Mouse (Mus musculus): Measurements from ENCODE around the gene Hspa12a. TPM values are rescaled to one million over a fixed set of nuclear protein-coding genes. Genes with fewer than 3 reads are reported as not detected.
A peak's percentile ranks its signal among the peaks of the same experiment; 100 is the strongest.

Hspa12a gene
- polyA plus RNA-seq, 1 experiment from 2014 or later: 5.1 TPM

GRCm38 (mm10) chr19:58747498-58748000, 195.9 kb downstream of the Hspa12a start:
- ATAC-seq (ENCODE audit: insufficient number of reproducible peaks, insufficient read depth, low FRiP score, low TSS enrichment, low read depth): no peak
- H3K9ac ChIP-seq (replicated peaks): no peak overlapping the region
- no peak overlapping the region for H3K4me2 ChIP-seq

More at GRCm38 (mm10) chr19:58747498-58748000, 195.9 kb downstream of the Hspa12a start:
- H3K4me3 ChIP-seq (replicated peaks): no peak overlapping the region
- H3K27ac ChIP-seq: no peak overlapping the region
- H3K36me3 ChIP-seq: no peaks in the 10 kb centered on the region
- no peaks in the 10 kb centered on the region; the same call in none of the 2 replicates for H3K27me3 ChIP-seq
- no peaks in the 10 kb centered on the region for H3K9me3 ChIP-seq
- H3K4me1 ChIP-seq (replicated peaks): no peaks in the 10 kb centered on the region
- 92% methylated on average over 9 of the region's 9 CpGs for WGBS

Small RNAs within 50 kb of the gene (microRNA-seq; reads per million reads assigned to microRNA genes)
- 5.3 reads per million, percentile 16 among the genes with 10 or more reads in this experiment for gene Mir3086

Other genes with a start within 250 kb of the Hspa12a start
- gene Pnliprp1, start 214.8 kb downstream of the Hspa12a start, polyA plus RNA-seq (2016; fragmentation: Nextera tagmentation; extraction: Ambion mirVana): not detected in 2 replicates
- gene Pnliprp2, start 183.9 kb downstream of the Hspa12a start, polyA plus RNA-seq (2016; fragmentation: Nextera tagmentation; extraction: Ambion mirVana): 0.18 TPM in 1 of 2 replicates, not detected in the other
- not detected in 2 replicates for gene 1700019N19Rik, start 149.2 kb downstream of the Hspa12a start, polyA plus RNA-seq (2016; fragmentation: Nextera tagmentation; extraction: Ambion mirVana)
- gene Eno4, start 229 bp downstream of the Hspa12a start, polyA plus RNA-seq (2016; fragmentation: Nextera tagmentation; extraction: Ambion mirVana): 0.46 and 0.90 TPM in 2 replicates
- gene Shtn1, start 132.4 kb upstream of the Hspa12a start, polyA plus RNA-seq (2016; fragmentation: Nextera tagmentation; extraction: Ambion mirVana): 0.87 and 0.94 TPM in 2 replicates
- not detected in 2 replicates for gene Vax1, start 226.4 kb upstream of the Hspa12a start, polyA plus RNA-seq (2016; fragmentation: Nextera tagmentation; extraction: Ambion mirVana)